8 mouse cellular contexts compared by ENCODE assay signal in the genomic region with DNA sequence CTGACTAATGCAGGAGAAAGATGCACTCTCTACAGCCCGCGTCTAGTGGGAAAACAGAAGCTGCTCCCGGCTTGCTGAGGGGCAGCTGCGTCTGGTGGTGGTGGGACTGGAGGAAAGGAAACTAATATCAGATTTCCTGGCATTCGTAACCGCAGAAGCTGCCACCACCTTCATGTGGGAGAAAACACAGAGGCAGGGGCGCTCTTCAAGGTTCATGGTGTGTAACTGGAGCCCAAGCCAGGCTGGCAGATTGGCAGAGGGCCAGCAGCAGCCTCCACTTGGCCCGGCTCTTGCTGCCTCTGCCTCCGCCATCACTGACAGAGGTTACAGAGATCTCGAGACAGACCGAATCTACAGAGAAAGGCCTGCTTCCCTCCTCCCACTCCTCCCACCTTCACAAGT.
DNase-seq lines count a peak whose midpoint lies in the region; ATAC-seq and TF ChIP-seq lines count a peak whose summit lies in the region.

No protein-coding gene starts in this region.

- no peak overlapping the region for H3K4me3 ChIP-seq in intestine, embryonic 14.5 days (ENCODE audit: low read depth, low read length)
- H3K4me3 ChIP-seq in limb, embryonic 14.5 days (replicated peaks; ENCODE audit: low read length) = no peak overlapping the region
- H3K4me3 ChIP-seq in midbrain, embryonic 14.5 days (replicated peaks; ENCODE audit: low read depth, low read length) = no peak overlapping the region
- no peak overlapping the region for H3K4me3 ChIP-seq in thymus, adult 2 months (ENCODE audit: control insufficient read depth, insufficient read depth, low read length)

- ATAC-seq in intestine, embryonic 14.5 days (replicated peaks; ENCODE audit: low FRiP score, low TSS enrichment, low read depth) = 0 out of 2 replicates have a peak, but pooled peaks have one; percentile 29
- peak; percentile 91 for ATAC-seq in limb, embryonic 14.5 days (ENCODE audit: low FRiP score, low read depth)
- ATAC-seq in midbrain, embryonic 14.5 days (ENCODE audit: low FRiP score, low TSS enrichment) = peak; percentile 55; the same call in 1 of the 2 replicates

- peak overlapping the region; percentile 33 for H3K4me2 ChIP-seq in intestine, embryonic 14.5 days (ENCODE audit: low read length)
- peak overlapping the region; percentile 1; the same call in 1 of the 2 replicates for H3K4me2 ChIP-seq in limb, embryonic 14.5 days (replicated peaks; ENCODE audit: low read depth, low read length, severe bottlenecking)
- H3K4me2 ChIP-seq in midbrain, embryonic 14.5 days (ENCODE audit: low read length) = peak overlapping the region; percentile 11; the same call in 1 of the 2 replicates

- H3K9ac ChIP-seq in intestine, embryonic 14.5 days (ENCODE audit: low read length) = no peak overlapping the region
- 0 out of 2 replicates have a peak overlapping the region, but pooled peaks have one; percentile 6 for H3K9ac ChIP-seq in limb, embryonic 14.5 days (ENCODE audit: low read depth, low read length, severe bottlenecking)
- H3K9ac ChIP-seq in midbrain, embryonic 14.5 days (replicated peaks; ENCODE audit: low read length) = no peak overlapping the region

- no peaks in the 10 kb centered on the region for H3K9me3 ChIP-seq in intestine, embryonic 14.5 days (ENCODE audit: control insufficient read depth, low read length)
- no peaks in the 10 kb centered on the region for H3K9me3 ChIP-seq in limb, embryonic 14.5 days (ENCODE audit: control insufficient read depth, low read length)
- H3K9me3 ChIP-seq in midbrain, embryonic 14.5 days (ENCODE audit: control insufficient read depth, low read length) = no peaks in the 10 kb centered on the region

- H3K27me3 ChIP-seq in intestine, embryonic 14.5 days (replicated peaks; ENCODE audit: control insufficient read depth, insufficient read depth, low read length) = no peaks in the 10 kb centered on the region
- H3K27me3 ChIP-seq in limb, embryonic 14.5 days (ENCODE audit: control insufficient read depth, insufficient read depth, low read length) = no peaks in the 10 kb centered on the region
- H3K27me3 ChIP-seq in midbrain, embryonic 14.5 days (ENCODE audit: control insufficient read depth, insufficient read depth, low read length) = no peaks in the 10 kb centered on the region
- no peaks in the 10 kb centered on the region for H3K27me3 ChIP-seq in thymus, adult 2 months (ENCODE audit: control insufficient read depth, insufficient read depth, low read length)

- TF ChIP-seq POLR2A in limb, embryonic 14.5 days (IDR thresholded peaks at IDR 0.05; ENCODE audit: borderline replicate concordance, extremely low read depth, insufficient read depth, insufficient read length) = no peak
- TF ChIP-seq POLR2A in thymus, adult 2 months (IDR thresholded peaks at IDR 0.05; ENCODE audit: control insufficient read depth, extremely low read depth, insufficient read depth, low read length, poor library complexity) = no peak

- no peaks in the 10 kb centered on the region for H3K36me3 ChIP-seq in intestine, embryonic 14.5 days (ENCODE audit: control insufficient read depth, insufficient read depth, low read length)
- H3K36me3 ChIP-seq in limb, embryonic 14.5 days (ENCODE audit: control insufficient read depth, insufficient read depth, low read length) = no peaks in the 10 kb centered on the region
- H3K36me3 ChIP-seq in midbrain, embryonic 14.5 days (ENCODE audit: control insufficient read depth, insufficient read depth, low read length) = no peaks in the 10 kb centered on the region
- no peaks in the 10 kb centered on the region for H3K36me3 ChIP-seq in thymus, adult 2 months (ENCODE audit: control insufficient read depth, insufficient read depth, low read length)

- no peak for TF ChIP-seq CTCF in thymus, adult 2 months (IDR thresholded peaks at IDR 0.05; ENCODE audit: borderline replicate concordance, control insufficient read depth, extremely low read depth, insufficient read depth, low read length, poor library complexity)

- WGBS in intestine, embryonic 14.5 days = 10% methylated on average over 11 of the region's 11 CpGs
- WGBS in limb, embryonic 14.5 days = 5% methylated on average over 11 of the region's 11 CpGs
- WGBS in midbrain, embryonic 14.5 days = 39% methylated on average over 11 of the region's 11 CpGs
- WGBS in thymus, adult 2 months = 1% methylated on average over 11 of the region's 11 CpGs

- intact Hi-C loops in gastrocnemius, postnatal 14 days (cut with DNase I; ENCODE audit: low total_unique reads) = no loop called here

- DNase-seq in layer of hippocampus, adult 11-12 months (ENCODE audit: low spot score) = peak; percentile 54
- no peak for DNase-seq in layer of hippocampus, adult 9-10 months (ENCODE audit: low spot score)
- DNase-seq in adrenal gland, postnatal 36 days = peak; percentile 81 to 88
- DNase-seq in gastrocnemius, postnatal 14 days = peak; percentile 49
- peak; percentile 72 for DNase-seq in intestine, embryonic 14.5 days (ENCODE audit: low spot score)
- peak; percentile 86 for DNase-seq in limb, embryonic 14.5 days (ENCODE audit: low spot score)
- peak; percentile 77 for DNase-seq in midbrain, embryonic 14.5 days
- peak; percentile 18 for DNase-seq in thymus, adult 2 months

- peak overlapping the region; percentile 18; the same call in 1 of the 2 replicates for H3K27ac ChIP-seq in intestine, embryonic 14.5 days (ENCODE audit: low read depth)
- 0 out of 2 replicates have a peak overlapping the region, but pooled peaks have one; percentile 3 for H3K27ac ChIP-seq in limb, embryonic 14.5 days (replicated peaks; ENCODE audit: low read depth, low read length)
- peak overlapping the region; percentile 41; the same call in 1 of the 2 replicates for H3K27ac ChIP-seq in midbrain, embryonic 14.5 days (replicated peaks; ENCODE audit: low read depth, low read length)
- no peak overlapping the region for H3K27ac ChIP-seq in thymus, adult 2 months (ENCODE audit: control insufficient read depth, insufficient read depth, low read length)

- H3K4me1 ChIP-seq in intestine, embryonic 14.5 days (replicated peaks; ENCODE audit: control insufficient read depth, insufficient read depth, low read length) = peaks cover 20% of the 10 kb centered on the region
- peaks cover 14% of the 10 kb centered on the region for H3K4me1 ChIP-seq in limb, embryonic 14.5 days (ENCODE audit: control insufficient read depth, insufficient read depth, low read length)
- peaks cover 4% of the 10 kb centered on the region; the same call in 1 of the 2 replicates for H3K4me1 ChIP-seq in midbrain, embryonic 14.5 days (ENCODE audit: control insufficient read depth, insufficient read depth, low read length)
- peaks cover 30% of the 10 kb centered on the region for H3K4me1 ChIP-seq in thymus, adult 2 months (replicated peaks; ENCODE audit: control insufficient read depth, insufficient read depth, low read length)

Comparison
In these comparisons a context has a peak if more than half of its experiments do, and no peak if none do; other contexts are left out.
1. ATAC-seq: peak in every context shown above with its lines; median percentile 91 in limb, embryonic 14.5 days; 55 in midbrain, embryonic 14.5 days; 29 in intestine, embryonic 14.5 days.